Mouse (Mus musculus) c-Kit-positive CD71-positive TER-119-positive erythroid progenitor cells, embryonic 14.5 days (primary cell): ENCODE results near the gene Thtpa.

Experiments
- DNase-seq: peaks from one replicate; pipeline ENCODE4 v3.0.0-alpha.2; 2013; ENCODE audit warnings: low spot score

Thtpa gene

DNA sequence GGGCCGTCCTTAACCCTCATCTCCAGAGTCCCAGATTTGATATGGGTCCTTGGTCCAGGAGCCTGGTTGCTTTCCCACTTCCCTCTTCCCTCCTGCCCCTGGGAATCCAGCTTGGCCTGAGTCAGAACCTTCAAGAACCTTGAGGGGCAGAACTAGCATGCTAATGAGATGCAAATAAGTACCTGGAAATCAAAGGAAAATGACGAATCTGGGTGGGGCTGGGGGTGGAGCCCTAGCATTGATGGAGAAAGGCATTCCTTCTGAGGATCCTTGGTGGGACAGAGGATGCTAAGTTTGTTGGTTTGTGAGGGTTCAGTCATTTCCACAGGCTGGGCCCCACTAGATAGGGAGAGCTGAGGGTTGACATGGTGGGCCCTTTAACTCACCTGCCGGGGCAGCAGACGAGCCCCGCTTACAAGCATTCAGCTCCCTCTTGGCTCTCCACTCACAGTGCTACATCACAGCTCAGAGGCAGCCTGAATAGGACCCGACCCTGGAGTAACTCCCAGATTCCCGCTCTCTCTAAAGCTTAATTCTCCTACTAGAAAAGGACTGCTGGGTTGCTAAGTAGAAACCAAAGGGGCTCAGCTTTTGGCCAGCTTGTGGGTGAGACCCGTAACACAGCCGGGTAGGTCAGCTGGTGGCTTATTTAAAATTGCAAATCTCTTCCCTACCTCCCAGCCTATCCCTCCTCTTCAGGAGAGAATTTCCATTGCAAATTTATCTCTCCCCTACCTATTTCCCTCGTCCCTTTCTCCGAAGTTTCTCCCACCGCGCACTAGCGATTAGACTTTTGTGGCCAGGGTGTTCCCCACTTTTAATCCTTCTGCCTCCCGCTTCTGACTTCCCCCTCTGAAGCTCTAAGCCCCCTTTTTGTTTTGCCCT, 16.9 kb upstream of the Thtpa start:
- no peak for DNase-seq

DNA sequence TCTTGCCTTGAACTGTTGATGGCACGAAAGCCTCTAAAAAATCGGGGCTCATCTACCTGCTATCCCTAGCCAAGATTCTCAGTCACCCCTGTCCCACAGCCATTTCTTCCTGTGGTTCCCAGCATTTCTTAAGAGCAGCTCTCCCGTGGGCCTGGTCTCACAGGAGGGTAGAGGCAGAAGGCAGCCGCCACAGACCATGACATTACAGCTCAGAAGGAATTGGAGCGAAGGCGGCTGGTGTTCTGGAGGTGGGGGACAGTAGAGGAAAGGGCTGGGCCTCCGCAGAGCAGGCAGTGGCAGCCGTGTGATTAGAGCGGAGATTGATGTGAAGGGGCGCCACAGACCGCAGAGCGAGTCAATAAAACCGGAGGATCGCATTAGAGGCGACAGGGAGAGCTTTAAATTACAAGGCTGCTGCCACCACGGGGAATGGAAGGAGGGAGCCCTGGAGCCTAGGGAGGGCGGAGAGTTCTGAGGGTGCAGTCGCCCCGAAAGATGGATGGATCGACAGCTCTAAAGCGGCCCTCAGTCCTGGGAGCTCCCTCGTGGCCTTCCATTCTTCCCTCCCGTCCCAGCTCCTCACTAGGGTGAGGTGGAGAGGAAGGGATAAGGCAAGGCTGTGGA, 16.1 kb upstream of the Thtpa start:
- DNase-seq, result no peak

GRCm38 (mm10) chr14:55079214-55079970, 15.2 kb upstream of the Thtpa start:
- DNase-seq, result peak; percentile 74

DNA sequence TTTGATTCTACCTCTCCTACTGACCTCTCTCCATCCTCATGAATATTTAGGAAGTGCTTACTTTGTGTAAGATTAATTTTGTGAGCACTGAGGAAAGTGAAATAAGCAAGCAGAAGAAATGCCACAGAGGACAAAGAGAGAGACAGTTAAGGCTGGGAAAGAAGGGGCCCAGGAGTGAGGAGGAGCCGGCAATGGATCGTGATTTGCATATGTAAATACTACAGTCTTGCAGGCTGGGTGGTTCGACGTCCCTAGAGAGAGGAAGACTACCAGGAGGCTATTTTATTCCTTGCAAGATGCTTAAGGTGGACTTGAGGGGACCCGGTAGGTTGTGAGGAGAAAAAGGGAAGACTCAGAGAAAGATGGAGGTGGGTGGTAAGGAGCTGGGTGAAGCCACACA, 13.5 kb upstream of the Thtpa start:
- DNase-seq, result no peak

DNA sequence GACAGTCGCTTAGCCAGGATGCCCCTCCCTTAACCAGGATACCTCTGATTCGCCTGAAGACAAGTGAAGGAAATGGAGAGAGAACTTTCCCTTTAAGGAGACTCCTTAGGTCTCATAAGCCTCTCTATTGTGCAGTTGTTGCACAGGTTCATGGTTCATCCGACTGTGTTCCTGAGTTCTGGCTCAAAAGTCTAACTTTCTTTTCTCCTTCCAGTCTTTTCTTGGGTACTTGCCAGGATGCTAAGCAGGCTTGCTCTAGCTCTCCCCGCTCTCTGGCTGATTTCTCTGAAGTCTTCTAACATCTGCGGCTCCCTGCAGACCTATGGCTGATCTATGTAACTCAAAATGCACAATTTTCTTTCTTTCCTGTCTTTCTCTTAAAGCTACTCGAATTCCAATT, 11.1 kb upstream of the Thtpa start:
- DNase-seq, result no peak

DNA sequence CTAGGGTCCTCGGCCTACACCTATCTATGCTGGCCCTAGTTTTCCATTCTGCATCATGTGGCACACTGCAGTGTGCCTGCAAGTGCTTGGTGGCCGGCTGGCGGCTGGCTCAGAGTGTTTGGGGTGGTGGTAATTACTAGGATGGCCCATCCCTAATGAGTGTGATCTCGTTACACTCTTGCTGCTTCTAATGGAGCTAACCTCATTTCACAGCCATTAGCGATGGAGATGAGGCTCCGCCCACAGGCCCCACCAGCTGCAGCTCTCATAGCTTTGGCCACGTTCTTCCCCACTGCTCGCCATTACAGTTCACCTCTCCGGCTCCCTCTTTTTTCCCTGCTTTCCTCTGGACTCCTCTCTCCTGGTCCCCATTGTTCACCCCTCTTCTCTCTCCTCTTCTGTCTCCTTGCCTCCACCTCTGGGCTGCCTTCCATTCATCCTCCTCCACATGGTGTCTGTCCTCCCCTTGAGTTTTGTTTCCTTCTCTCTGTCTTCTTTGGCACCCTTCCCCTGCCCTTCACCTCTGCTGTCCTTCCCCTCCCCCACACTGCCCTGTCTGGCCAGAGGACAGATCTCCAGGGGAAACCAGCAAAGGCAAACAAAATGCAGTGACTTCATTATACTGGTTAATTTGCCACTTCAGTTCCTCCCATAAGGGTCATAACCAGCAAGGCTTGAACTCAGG, 9.1 kb upstream of the Thtpa start:
- no peak for DNase-seq

DNA sequence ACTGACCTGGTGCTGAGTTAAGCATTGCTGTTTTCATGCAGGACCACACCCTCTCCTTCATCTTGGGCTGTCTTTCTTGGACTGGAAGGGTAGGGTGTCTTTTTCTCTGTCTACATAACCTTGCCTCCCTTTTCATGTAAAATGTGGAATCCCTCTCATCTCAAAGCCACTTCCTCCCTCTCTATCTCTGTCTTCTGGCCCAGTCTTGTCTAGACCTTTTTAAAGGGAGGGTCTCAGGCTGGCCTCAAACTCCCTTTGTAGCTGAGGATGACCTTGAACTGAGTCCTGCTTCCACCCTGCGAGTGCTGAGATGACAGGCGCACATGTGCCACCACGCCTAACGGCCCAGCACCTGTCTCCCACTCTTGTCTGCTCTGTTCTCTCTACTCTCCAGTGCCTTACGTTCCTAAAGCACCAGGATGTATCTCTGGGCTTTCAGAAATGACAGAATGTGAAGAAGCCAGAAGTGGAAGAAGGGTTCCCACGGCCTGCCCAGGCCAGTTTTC, 8.5 kb upstream of the Thtpa start:
- DNase-seq, result no peak

- DNase-seq, result no peak
These were observed 5.2 kb upstream of the Thtpa start for GRCm38 (mm10) chr14:55089199-55089947.

DNA sequence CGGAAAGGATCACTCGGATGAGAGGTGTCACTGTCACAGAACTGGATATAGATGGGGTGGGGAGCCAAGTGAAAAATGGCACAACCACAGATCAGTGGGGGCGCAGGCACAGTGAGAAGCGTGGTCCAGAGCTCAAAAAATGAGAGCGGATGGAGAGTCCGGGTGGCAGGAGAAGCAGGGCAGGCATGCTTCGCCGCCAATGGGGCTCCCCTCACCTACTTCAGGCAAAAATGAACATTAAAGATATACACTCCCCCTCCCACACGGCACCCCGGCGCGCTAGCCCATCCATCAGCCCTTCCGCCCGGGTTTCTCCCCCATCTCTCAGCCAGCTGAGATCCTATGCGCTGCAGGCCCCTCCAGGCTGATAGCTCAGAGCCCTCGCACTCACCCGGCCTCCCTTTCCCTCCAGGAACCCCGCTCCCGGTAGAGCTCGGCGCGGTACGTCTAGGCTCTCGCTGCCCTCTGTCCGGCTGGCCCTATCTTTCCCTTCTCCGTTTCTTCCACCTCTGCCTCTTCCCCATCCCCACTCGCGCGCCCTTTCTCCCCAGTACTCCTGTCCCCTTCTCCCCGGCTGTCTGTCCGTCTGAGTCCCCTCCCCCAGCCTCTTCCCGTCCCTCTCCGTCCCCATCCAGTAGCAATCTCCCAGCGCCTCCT, 3.2 kb upstream of the Thtpa start:
- no peak for DNase-seq

GRCm38 (mm10) chr14:55092011-55092577, 2.5 kb upstream of the Thtpa start, which contains the start of gene Zfhx2:
Zfhx2 (minus strand) TSS chr14:55092324.
- peak; percentile 89 for DNase-seq

GRCm38 (mm10) chr14:55093927-55094326, 657 bp upstream of the Thtpa start:
- peak; percentile 60 for DNase-seq

DNA sequence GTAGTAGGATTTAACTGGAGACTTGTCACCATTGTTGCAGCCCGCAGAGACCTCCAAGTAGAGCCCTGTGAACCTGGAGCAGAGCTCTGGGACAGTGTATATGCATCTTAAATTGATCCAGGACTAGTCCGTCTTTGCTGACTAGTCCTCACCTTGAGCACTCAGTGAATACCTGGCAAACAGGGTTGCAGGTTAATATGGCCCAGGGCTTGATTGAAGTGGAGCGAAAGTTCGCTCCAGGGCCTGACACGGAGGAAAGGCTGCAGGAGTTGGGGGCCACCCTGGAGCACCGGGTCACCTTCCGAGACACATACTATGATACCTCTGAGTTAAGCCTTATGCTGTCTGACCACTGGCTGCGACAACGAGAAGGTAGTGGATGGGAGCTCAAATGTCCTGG, 679 bp downstream of the Thtpa start:
- DNase-seq, result no peak

GRCm38 (mm10) chr14:55095671-55096070, 1.1 kb downstream of the Thtpa start:
- no peak for DNase-seq

DNA sequence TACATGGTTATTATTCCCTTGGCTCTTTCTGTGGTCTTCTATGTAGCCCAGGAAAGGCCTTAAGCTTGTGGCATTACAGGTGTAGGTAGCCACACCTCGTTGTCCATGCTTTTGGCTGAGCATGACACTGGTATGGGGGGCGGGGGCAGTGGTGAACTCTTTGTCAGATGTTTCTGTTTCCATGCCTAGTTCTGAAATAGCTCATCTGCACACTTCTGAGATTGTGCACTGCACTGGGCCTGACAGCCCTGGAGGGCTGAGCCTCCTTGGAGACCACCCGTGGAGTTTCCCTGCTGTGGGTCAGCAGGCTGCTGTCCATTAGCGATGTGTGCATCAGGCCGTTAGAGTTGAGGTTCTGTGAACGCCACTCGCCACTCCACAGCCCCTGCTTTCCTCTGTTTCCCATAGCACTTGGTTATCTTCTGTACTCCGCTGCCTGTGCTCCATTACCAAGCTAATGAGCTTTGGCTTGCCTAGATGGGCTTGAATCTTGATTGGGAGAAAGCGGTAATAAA, 2.0 kb downstream of the Thtpa start:
- no peak for DNase-seq

DNA sequence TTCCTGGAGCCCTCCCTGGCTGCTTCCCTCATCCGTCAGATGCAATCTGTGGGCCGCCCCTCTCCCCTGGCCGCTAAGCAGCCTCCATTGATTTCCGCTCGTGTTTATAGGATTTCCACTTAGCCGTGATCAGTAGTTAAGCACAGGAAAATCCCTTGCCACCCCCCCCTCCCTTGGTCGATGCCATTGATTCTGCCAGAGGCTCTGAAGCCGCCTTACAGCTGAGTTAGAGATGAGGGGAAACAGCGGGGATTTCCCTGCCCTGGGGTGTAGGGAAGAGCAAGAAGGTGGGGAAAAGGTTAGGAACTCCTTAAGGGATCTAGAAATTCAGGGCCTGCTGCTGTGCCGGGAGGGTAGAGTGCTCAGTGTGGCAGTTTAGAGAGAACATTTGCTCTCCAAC, 3.1 kb downstream of the Thtpa start:
- no peak for DNase-seq

- DNase-seq, result peak; percentile 55
These were observed 3.5 kb downstream of the Thtpa start for GRCm38 (mm10) chr14:55098067-55098466.

DNA sequence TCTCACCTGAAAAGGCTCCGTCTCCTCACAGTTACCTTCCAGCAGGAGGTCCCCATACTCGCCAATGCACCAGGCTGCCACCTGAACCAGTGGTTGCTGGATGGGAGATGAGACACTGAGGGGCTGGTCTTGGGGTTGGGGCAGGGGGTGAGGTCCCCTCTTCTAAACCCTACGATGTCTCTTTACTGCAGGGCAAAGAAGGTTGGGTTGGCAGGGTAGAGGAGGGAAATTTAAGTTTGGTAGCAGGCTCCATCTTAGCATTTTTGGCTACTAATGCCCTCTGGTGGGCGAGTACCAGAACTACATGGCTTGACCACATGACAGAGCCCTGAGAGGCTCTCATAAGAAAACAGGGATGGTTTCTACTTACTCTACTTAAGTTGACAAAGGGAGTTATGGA, 7.0 kb downstream of the Thtpa start:
- DNase-seq, result peak; percentile 57

DNA sequence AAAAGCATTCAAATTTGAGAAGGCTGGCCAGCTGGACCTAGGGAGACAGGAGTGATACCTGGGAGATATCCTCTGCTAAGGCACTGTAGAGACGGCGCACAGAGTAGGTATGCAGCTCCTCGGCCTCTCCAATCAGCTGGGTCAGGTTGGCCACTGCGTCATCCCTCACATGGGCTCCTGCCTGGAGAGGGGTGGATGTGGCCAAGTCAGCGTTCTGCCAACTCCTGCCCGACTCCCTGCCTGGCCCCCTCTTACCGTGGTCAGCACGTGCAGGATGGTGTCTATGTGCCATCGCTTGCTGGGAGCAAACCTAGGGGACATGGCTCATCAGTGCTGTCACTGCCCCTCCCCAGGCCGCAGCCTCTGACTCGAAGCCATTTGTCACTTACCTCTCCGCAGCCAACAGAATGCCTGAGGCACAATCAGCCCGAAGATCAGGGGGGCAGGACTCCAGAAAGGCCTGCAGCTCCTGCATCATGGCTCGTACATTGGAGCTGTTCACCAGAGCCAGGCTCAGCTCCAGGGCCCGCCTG, 7.7 kb downstream of the Thtpa start:
- DNase-seq, result no peak

- DNase-seq, result no peak
These were observed 9.8 kb downstream of the Thtpa start for GRCm38 (mm10) chr14:55104365-55104764.

DNA sequence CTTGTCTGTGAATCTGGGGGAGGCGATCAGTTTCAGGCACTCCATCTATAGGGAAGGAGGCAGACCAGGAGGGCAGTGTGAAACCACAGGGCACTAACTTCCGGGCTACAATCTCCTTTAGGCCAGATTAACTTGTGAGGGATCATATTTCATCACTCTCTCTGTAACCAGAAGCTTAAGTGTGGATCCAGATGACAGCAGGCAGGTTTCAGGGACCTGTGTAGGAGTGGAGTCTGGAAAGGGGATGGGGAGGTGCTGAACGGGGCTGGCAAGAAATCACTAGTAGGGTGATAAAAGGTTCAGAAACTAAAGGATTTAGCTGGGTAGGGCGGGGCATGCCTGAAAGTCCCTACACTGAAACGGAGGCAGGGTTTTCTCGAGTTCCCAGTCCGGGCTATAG, 10.8 kb downstream of the Thtpa start:
- no peak for DNase-seq
